In genomic region chr6:138037587-138037986, GRCm38 (mm10) we compare ENCODE assay signal across 19 mouse cellular contexts. TPM values are rescaled to one million over a fixed set of nuclear protein-coding genes. Genes with fewer than 3 reads are reported as not detected.
DNase-seq lines count a peak whose midpoint lies in the region; ATAC-seq and TF ChIP-seq lines count a peak whose summit lies in the region.
"Had no signal": no experiment of that assay in that cellular context is flagged by ENCODE, and none has a peak within 500 bp of the region (broad histone marks: within the 10 kb centered on the region; RNA-seq: fewer than 3 reads in every experiment).

No protein-coding gene starts in this region.

- no peaks in the 10 kb centered on the region for H3K36me3 ChIP-seq in intestine, postnatal 0 days (ENCODE audit: control insufficient read depth, insufficient read depth)
- H3K36me3 ChIP-seq in intestine, embryonic 15.5 days: no peaks in the 10 kb centered on the region
- no peaks in the 10 kb centered on the region for H3K36me3 ChIP-seq in midbrain, embryonic 11.5 days (ENCODE audit: control insufficient read depth, insufficient read depth, low read length)
- no peaks in the 10 kb centered on the region for H3K36me3 ChIP-seq in midbrain, embryonic 10.5 days
- H3K36me3 ChIP-seq in small intestine, adult 2 months (ENCODE audit: control insufficient read depth, insufficient read depth, low read length): no peaks in the 10 kb centered on the region
- H3K36me3 ChIP-seq: forebrain, embryonic 12.5 days had no signal

- H3K9ac ChIP-seq in intestine, postnatal 0 days (ENCODE audit: low read depth, low read length): no peak overlapping the region
- no peak overlapping the region for H3K9ac ChIP-seq in intestine, embryonic 15.5 days
- no peak overlapping the region for H3K9ac ChIP-seq in midbrain, embryonic 11.5 days (ENCODE audit: low read length)
- H3K9ac ChIP-seq: forebrain, embryonic 12.5 days; hindbrain, embryonic 14.5 days had no signal

- DNase-seq in midbrain, embryonic 11.5 days (ENCODE audit: low spot score, missing footprints): peak; percentile 72
- no peak for DNase-seq in midbrain, embryonic 10.5 days (ENCODE audit: low spot score)
- peak; percentile 64 for DNase-seq in R1 (ENCODE audit: low read depth, low spot score)
- no peak for DNase-seq in urinary bladder, postnatal 4 days (ENCODE audit: low spot score in 2 of 2)
- DNase-seq in adrenal gland, postnatal 10 days: no peak
- DNase-seq: cerebellum, adult 2 months; lung, postnatal 14 days; right cerebral cortex, postnatal 14 days; thymus, postnatal 14 days had no signal

- H3K9me3 ChIP-seq in intestine, postnatal 0 days (ENCODE audit: control insufficient read depth): no peaks in the 10 kb centered on the region
- no peaks in the 10 kb centered on the region for H3K9me3 ChIP-seq in intestine, embryonic 15.5 days
- H3K9me3 ChIP-seq in midbrain, embryonic 11.5 days (ENCODE audit: control insufficient read depth, low read length): no peaks in the 10 kb centered on the region
- peaks cover 6% of the 10 kb centered on the region for H3K9me3 ChIP-seq in midbrain, embryonic 10.5 days (replicated peaks)
- H3K9me3 ChIP-seq: forebrain, embryonic 12.5 days had no signal

- no peak overlapping the region for H3K27ac ChIP-seq in intestine, postnatal 0 days (ENCODE audit: low read depth, low read length)
- H3K27ac ChIP-seq in intestine, embryonic 15.5 days: no peak overlapping the region
- H3K27ac ChIP-seq in midbrain, embryonic 11.5 days (ENCODE audit: low read depth, low read length): no peak overlapping the region
- no peak overlapping the region for H3K27ac ChIP-seq in midbrain, embryonic 10.5 days (replicated peaks)
- no peak overlapping the region for H3K27ac ChIP-seq in small intestine, adult 2 months (ENCODE audit: insufficient read depth, low read depth, low read length)
- H3K27ac ChIP-seq: forebrain, embryonic 12.5 days; hindbrain, embryonic 14.5 days had no signal

- no peaks in the 10 kb centered on the region for H3K4me1 ChIP-seq in intestine, postnatal 0 days (replicated peaks; ENCODE audit: control insufficient read depth, insufficient read depth, low read length)
- H3K4me1 ChIP-seq in intestine, embryonic 15.5 days (replicated peaks): no peaks in the 10 kb centered on the region
- no peaks in the 10 kb centered on the region for H3K4me1 ChIP-seq in midbrain, embryonic 11.5 days (ENCODE audit: control insufficient read depth, insufficient read depth, low read length)
- no peaks in the 10 kb centered on the region for H3K4me1 ChIP-seq in midbrain, embryonic 10.5 days
- no peaks in the 10 kb centered on the region for H3K4me1 ChIP-seq in small intestine, adult 2 months (ENCODE audit: control insufficient read depth, insufficient read depth, insufficient read length, low read length)
- H3K4me1 ChIP-seq: forebrain, embryonic 12.5 days had no signal

- 88% methylated on average over 5 of the region's 5 CpGs for WGBS in intestine, postnatal 0 days
- 91% methylated on average over 5 of the region's 5 CpGs for WGBS in intestine, embryonic 15.5 days
- WGBS in midbrain, embryonic 11.5 days: 83% methylated on average over 5 of the region's 5 CpGs
- WGBS in midbrain, embryonic 10.5 days: 86% methylated on average over 5 of the region's 5 CpGs
- WGBS in small intestine, adult 2 months: 92% methylated on average over 5 of the region's 5 CpGs

- no peak overlapping the region for H3K4me3 ChIP-seq in intestine, postnatal 0 days (ENCODE audit: low read depth, low read length)
- H3K4me3 ChIP-seq in intestine, embryonic 15.5 days (replicated peaks): no peak overlapping the region
- H3K4me3 ChIP-seq in midbrain, embryonic 11.5 days (ENCODE audit: low read depth, low read length): no peak overlapping the region
- H3K4me3 ChIP-seq in midbrain, embryonic 10.5 days: no peak overlapping the region
- H3K4me3 ChIP-seq in small intestine, adult 2 months (ENCODE audit: low read depth, low read length): no peak overlapping the region
- H3K4me3 ChIP-seq: forebrain, embryonic 12.5 days had no signal

- TF ChIP-seq POLR2A in small intestine, adult 2 months (IDR thresholded peaks at IDR 0.05; ENCODE audit: low read depth, low read length): no peak

- no peak overlapping the region for H3K4me2 ChIP-seq in intestine, postnatal 0 days (replicated peaks; ENCODE audit: low read depth)
- no peak overlapping the region for H3K4me2 ChIP-seq in intestine, embryonic 15.5 days (replicated peaks)
- no peak overlapping the region for H3K4me2 ChIP-seq in midbrain, embryonic 11.5 days
- H3K4me2 ChIP-seq: forebrain, embryonic 12.5 days; hindbrain, embryonic 14.5 days had no signal

- no peaks in the 10 kb centered on the region for H3K27me3 ChIP-seq in intestine, postnatal 0 days (replicated peaks; ENCODE audit: control insufficient read depth, insufficient read depth, low read length)
- no peaks in the 10 kb centered on the region for H3K27me3 ChIP-seq in intestine, embryonic 15.5 days (replicated peaks)
- H3K27me3 ChIP-seq in midbrain, embryonic 11.5 days (ENCODE audit: control insufficient read depth, insufficient read depth, low read length): no peaks in the 10 kb centered on the region
- no peaks in the 10 kb centered on the region for H3K27me3 ChIP-seq in midbrain, embryonic 10.5 days (ENCODE audit: low read depth, poor library complexity, severe bottlenecking)
- H3K27me3 ChIP-seq in small intestine, adult 2 months (ENCODE audit: control insufficient read depth, insufficient read depth, low read length): no peaks in the 10 kb centered on the region
- H3K27me3 ChIP-seq: forebrain, embryonic 12.5 days had no signal

- peak; percentile 57 for TF ChIP-seq CTCF in intestine, postnatal 0 days (IDR thresholded peaks at IDR 0.05; ENCODE audit: low read depth)
- TF ChIP-seq CTCF in small intestine, adult 2 months (IDR thresholded peaks at IDR 0.05; ENCODE audit: extremely low read depth, insufficient read length, insufficient replicate concordance, low read depth, low read length): peak; percentile 57; the same call in 1 of the 2 replicates

- ATAC-seq in intestine, postnatal 0 days: no peak
- ATAC-seq in intestine, embryonic 15.5 days: no peak
- ATAC-seq in midbrain, embryonic 11.5 days (ENCODE audit: low FRiP score): no peak
- ATAC-seq: CD4-positive, CD25-positive, alpha-beta regulatory T cell, adult 4 months had no signal

RNA-seq across cellular contexts. Expression of gene Slc15a5, which starts 42.1 kb away (rescaled TPM):
- polyA plus RNA-seq in intestine, postnatal 0 days (2015; fragmentation: Nextera tagmentation; extraction: Ambion mirVana): 0.21 TPM in 1 of 2 replicates, not detected in the other
- polyA plus RNA-seq in intestine, embryonic 15.5 days (2015; fragmentation: Nextera tagmentation; extraction: Ambion mirVana): not detected in 2 replicates
- not detected in 2 replicates for polyA plus RNA-seq in midbrain, embryonic 11.5 days (2014; fragmentation: Nextera tagmentation; extraction: Ambion mirVana)
- polyA plus RNA-seq in midbrain, embryonic 10.5 days (2016; fragmentation: Nextera tagmentation; extraction: Ambion mirVana): not detected in 2 replicates
- 0.06 TPM in 1 of 2 replicates, not detected in the other for polyA plus RNA-seq in small intestine, adult 2 months (2012; rRNA removed)
- not detected for total RNA-seq in adrenal gland, postnatal 10 days (2021)
- total RNA-seq: layer of hippocampus, postnatal 10 days had no signal
- polyA plus RNA-seq: CD4-positive, CD25-positive, alpha-beta regulatory T cell, adult 4 months; cerebellum, adult 2 months; embryonic facial prominence, embryonic 11.5 days; forebrain, embryonic 12.5 days; hindbrain, embryonic 14.5 days; limb, embryonic 11.5 days; neural tube, embryonic 14.5 days had no signal

Comparison
In these comparisons a context has a peak if more than half of its experiments do, and no peak if none do; other contexts are left out.
1. DNase-seq: peak in midbrain, embryonic 11.5 days (single experiment) and R1 (single experiment); none in midbrain, embryonic 10.5 days (single experiment), urinary bladder, postnatal 4 days (0 of 2) and adrenal gland, postnatal 10 days (single experiment).